Mouse (Mus musculus): ENCODE data around the gene Yod1.

Gene Yod1

DNA sequence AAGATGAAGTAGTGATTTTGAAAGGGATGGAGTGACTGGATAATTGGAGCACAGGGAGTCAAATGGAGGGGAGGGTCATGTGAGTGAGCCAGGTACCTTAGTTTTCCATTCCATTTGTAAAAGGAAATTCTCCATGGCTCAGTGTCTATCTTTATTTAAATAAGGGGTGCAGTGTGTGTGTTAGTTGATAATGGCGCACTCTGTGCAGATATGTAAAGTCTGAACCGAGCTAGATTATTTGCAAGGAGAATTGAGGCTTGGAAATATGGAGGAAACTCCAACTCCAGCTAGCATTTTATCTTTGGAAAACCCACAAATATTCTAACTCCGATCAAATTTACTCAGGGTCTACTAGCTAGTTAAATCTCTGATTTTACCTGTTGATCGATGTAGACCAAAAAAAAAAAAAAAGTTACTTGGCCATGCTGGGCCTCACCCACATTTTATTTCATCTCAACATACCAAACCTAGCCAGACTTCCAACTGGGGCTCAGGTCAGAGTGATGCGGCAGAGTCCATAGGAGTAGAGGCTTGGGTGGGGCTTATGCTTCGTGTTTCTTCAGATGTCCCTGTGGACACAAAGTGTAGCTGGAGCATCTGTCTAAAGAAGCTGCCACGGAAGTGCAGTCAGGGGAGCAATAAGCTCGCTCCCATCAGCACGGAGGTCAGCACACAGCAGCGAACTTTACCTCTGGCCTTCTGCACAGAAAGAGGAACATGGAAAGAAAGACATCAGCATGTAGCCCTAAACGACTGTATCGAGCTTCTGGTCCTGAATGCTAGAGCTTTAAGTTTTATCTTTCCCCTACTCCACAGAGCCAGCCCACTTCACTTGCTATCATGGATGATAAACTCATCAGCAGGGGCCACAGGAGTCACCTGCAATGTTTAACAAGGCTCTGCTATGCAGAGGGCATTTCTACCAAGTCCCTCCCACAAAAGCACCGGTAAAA, 15.9 kb downstream of the Yod1 start:
- no peak for DNase-seq (ENCODE audit: low spot score)

GRCm38 (mm10) chr1:130733671-130734070, 16.5 kb downstream of the Yod1 start:
- no peak for DNase-seq (ENCODE audit: low spot score)

DNA sequence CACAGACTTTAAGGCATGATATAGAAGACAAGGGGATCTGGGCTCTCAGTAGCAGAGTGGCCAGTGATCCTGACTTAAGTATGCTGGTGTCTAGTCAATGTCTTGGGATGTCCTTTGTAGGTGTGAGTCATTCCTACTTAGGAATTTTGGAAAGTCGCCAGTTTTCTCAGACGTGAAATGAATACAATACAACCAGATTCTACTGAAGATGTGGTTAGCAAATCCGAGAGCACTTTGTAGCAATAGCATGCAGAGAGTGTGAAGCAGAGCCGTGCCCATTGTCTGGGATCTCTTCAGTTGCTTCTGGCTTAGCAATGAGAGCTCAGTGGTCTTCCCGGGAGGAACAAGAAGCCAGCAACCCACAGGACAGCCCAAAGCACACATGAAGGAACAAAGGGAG, 17.3 kb downstream of the Yod1 start:
- no peak for DNase-seq (ENCODE audit: low spot score)

DNA sequence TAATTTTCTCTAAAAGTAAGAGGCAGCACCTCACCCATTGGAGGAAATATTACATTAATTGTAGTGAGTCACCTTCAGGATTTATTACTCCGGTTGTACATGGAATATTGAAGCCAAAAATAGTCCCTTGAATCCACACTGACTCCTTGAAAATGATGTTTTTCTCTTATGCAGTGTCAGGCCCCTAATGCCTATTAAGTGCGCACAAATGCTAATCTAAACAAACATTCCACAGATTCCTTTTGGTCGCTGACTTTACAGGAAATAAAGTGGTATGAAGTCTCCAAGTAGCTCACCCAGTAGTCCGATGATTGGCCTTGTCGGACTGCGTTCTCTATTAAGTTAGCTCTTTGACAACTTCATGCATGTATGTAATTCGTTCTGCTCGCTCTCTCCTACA, 17.7 kb downstream of the Yod1 start:
- DNase-seq (ENCODE audit: low spot score), result no peak

GRCm38 (mm10) chr1:130737411-130737881, 20.3 kb downstream of the Yod1 start:
- DNase-seq (ENCODE audit: low spot score), result no peak

GRCm38 (mm10) chr1:130737916-130738315, 20.8 kb downstream of the Yod1 start:
- no peak for DNase-seq (ENCODE audit: low spot score)

- DNase-seq (ENCODE audit: low spot score), result no peak
Observed at GRCm38 (mm10) chr1:130738551-130739106, 21.5 kb downstream of the Yod1 start.

- no peak for DNase-seq (ENCODE audit: low spot score)
Observed at GRCm38 (mm10) chr1:130739636-130740035, 22.5 kb downstream of the Yod1 start.

DNA sequence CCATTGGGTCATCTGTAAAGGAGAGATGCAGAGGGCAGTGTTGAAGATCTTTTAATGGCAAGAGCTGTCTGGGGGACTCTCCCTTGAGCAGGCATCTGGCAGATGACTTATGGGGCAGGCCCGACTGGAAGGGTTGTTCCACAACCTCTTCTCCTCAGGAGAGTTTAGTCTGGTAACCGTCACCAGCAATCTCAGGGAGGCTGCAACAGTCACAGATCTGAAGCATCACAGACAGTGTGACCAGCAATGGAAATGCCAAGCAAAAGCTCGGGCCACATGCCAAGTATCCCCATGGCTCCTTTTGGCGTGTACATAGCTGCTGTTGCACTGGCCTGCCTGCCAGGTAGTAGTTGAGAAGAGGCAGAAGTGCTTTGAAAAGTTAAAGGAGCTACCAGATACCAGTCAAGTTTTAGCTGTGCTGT, 23.1 kb downstream of the Yod1 start:
- no peak for DNase-seq (ENCODE audit: low spot score)

GRCm38 (mm10) chr1:130740781-130741720, 23.9 kb downstream of the Yod1 start:
- no peak for DNase-seq (ENCODE audit: low spot score)

- no peak for DNase-seq (ENCODE audit: low spot score)
Observed at GRCm38 (mm10) chr1:130742201-130742600, 25.1 kb downstream of the Yod1 start.

DNA sequence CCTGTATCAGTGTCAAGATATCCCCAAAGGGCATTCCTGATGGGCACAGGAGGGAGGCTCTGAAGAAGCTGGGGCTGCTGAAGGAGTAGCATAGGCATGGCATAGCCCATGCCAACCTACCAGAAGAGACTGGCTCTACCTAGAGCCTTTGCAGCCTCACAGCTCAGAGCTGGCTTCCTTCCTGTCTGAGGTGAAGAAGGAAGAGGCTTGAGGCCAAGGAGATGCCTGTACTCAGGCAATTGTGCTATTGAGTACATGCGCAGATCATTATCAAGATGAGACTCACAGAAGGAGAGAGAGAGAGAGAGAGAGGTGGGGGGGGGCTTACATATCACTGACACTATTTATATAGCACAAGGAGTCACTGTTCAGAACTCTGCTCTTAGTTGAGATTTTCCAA, 26.6 kb downstream of the Yod1 start:
- no peak for DNase-seq (ENCODE audit: low spot score)

DNA sequence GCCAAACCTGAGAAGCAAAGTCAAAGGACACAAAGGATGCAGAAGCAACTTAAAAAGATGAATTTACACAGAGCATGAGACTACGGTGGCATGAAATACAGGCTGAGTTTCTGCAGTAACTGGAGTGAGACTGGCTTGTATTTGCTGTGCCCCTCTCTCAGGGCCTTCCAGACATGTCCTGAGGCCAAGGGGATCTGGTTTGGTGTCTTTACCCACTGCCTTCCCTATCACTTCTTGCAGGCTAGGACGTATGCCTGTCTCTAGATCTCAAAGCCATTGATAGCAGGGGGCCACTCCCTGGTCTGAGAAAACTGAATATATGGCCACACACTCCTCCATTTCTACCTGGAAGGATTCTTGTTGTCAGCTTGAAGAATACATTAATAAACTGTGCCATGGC, 27.1 kb downstream of the Yod1 start:
- no peak for DNase-seq (ENCODE audit: low spot score)

DNA sequence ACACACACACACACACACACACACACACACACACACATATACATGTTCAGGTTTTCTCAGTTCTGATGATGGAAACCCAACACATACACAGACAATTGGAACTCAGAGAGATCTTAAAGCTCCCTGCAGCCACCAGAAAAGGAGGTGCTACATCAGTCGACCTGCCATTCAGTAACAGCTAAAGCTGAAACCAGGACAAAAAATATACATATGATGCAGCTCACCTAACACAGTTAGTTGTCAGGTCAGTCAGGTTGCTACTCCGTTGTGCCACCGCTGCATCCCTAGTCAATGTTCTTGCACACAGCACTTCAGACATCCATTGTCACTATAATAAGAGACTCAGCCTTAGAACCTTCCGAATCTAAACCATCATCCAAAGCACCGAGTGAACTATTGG, 27.8 kb downstream of the Yod1 start:
- DNase-seq (ENCODE audit: low spot score), result no peak

DNA sequence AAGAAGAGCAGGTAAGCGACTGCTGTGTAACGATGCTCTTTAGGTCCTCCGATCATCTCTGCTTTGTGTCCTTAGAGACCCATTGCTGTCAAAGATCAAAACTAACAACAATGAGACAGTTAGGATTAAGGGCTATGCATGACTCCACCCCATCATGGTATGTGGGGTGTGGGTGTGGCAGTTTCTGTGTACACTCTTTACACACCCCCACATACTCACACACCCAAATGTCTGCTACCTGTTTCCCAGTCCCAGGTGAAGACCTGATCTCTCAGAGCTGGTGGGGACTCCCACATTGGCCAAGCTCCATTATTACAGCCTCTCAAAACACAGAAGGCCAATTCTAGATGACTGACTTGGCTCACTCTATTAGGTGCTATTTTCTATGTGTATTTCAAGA, 28.5 kb downstream of the Yod1 start:
- DNase-seq (ENCODE audit: low spot score), result no peak

GRCm38 (mm10) chr1:130746819-130747218, 29.7 kb downstream of the Yod1 start:
- no peak for DNase-seq (ENCODE audit: low spot score)

DNA sequence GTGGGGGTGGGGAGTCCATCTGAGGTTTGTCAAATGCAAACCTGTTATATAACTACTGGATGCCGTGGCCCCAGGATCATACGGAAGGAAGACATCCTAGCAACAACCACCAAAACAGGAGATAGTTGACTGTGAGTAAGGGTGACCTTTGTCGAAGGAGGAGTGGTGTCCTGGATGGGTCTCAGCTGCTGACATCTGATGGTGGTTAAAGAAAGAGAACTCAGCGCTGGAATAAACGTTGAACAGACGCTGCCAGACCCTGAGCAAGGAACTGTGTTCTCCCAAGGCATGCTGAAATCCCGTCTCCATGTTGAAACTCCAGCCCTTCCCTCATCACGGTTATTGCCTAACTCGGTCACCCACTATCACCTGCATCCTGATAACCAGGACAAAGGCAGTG, 42.6 kb downstream of the Yod1 start:
- DNase-seq (ENCODE audit: low spot score), result no peak

- no peak for DNase-seq (ENCODE audit: low spot score)
Observed at GRCm38 (mm10) chr1:130761597-130761996, 44.5 kb downstream of the Yod1 start.

DNA sequence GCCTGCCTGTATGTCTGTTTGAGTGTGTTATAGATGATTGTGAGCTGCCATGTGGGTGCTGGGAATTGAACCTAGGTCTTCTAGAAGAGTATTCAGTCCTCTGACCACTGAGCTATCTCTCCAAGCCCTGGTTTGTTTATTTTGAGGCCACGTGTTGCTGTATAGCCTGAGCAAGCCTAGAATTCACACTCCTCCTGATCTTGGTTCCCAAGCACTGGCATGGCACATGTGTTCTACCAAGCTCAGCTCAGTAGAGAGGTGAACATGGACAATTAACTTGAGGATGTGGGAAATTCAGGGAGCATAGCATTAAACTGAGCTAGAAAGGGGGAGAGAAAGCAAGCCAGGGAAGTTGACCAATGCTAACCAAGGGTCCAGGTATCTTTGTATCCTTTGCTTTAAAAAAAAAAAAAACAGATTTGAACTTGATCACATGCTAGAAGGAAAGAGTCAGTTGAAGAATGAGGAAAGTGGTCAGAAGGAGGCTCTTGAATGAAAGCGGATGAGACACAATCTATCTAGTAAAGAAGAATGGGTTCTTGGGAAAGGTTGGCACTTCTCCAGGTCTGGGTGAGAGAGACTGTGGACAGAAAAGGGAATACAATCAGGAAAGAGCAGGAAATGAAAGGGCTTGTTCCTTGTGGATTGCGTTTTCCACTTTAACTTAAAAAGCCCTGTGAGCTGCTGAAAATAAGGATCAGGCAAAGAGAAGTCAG, 45.1 kb downstream of the Yod1 start:
- DNase-seq (ENCODE audit: low spot score), result no peak

- no peak for DNase-seq (ENCODE audit: low spot score)
Observed at GRCm38 (mm10) chr1:130764027-130764461, 46.9 kb downstream of the Yod1 start.

GRCm38 (mm10) chr1:130767066-130767465, 49.9 kb downstream of the Yod1 start:
- DNase-seq (ENCODE audit: low spot score), result no peak

GRCm38 (mm10) chr1:130769925-130770324, 52.8 kb downstream of the Yod1 start:
- no peak for DNase-seq (ENCODE audit: low spot score)

Measured in layer of hippocampus, adult 9-10 months (tissue).